Comparison of ENCODE assay signal across 8 mouse cellular contexts in the genomic region with DNA sequence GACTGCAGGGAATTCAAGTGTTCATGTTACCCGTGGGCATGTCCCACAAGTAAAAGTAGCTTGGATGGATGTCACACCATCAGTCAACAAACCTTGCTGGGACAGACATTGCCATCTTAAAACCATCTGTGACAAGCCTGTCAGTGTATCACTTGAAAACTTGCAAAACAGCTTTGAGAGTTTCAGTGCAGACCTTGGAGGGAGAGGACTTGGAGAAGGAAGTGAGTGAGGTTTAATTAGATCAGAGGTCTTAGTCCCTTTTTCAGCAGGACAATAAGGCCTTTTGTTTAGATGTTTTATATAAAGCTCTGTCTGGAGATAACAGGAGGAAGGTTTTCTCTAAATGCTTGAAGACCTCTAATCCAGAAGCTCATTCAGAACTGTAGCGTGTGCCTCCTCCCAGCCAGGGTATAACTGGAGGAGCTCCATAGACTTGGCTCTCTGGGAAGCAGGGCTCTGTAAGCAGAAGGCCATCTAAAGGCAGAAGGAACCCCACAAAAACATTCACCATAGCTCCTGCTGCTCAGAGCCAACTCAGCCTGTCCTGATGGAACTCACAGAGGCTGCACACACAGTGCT. TPM values are rescaled to one million over a fixed set of nuclear protein-coding genes. Genes with fewer than 3 reads are reported as not detected.
"Had no signal": no experiment of that assay in that cellular context is flagged by ENCODE, and none has a peak within 500 bp of the region (broad histone marks: within the 10 kb centered on the region; RNA-seq: fewer than 3 reads in every experiment).

No protein-coding gene starts in this region.

RNA-seq across cellular contexts. Expression of a gene that starts 24.1 kb away (rescaled TPM):
- total RNA-seq: monocyte, adult 5-6 weeks; neutrophil, adult 5-6 weeks had no signal
- polyA plus RNA-seq: liver, postnatal 0 days; lung, adult 2 months; lung, embryonic 15.5 days; macrophage; midbrain, embryonic 13.5 days; spleen, adult 2 months had no signal
